Mouse (Mus musculus): ENCODE measurements around the gene H2-Ob. TPM values are rescaled to one million over a fixed set of nuclear protein-coding genes. Genes with fewer than 3 reads are reported as not detected.

H2-Ob gene
- total and polyA plus RNA-seq, 3 experiments, result 13.7 to 31.9 (median 19.9) TPM

GRCm38 (mm10) chr17:34300071-34300470 is 61.4 kb downstream of the H2-Ob start:
- Histone ChIP-seq H3K4me2 (ENCODE audit: insufficient read depth, low read depth, poor library complexity, severe bottlenecking) (peak overlapping the region; percentile 22; the same call in 1 of the 2 replicates), H3K36me3 (replicated peaks in 1 of 2; ENCODE audit: control insufficient read depth in 1 of 2, insufficient read depth in 1 of 2, low read length in 1 of 2) (peaks cover 0 to 5% of the 10 kb centered on the region in 2 experiments), H3K4me1 (ENCODE audit: control insufficient read depth in 1 of 2, insufficient read depth in 2 of 2) (peaks cover 15 to 44% of the 10 kb centered on the region in 2 experiments), H3K4me3 (replicated peaks in 1 of 3; ENCODE audit: low read depth in 2 of 3, low read length in 2 of 3, poor library complexity in 1 of 3) (no peak overlapping the region), H3K79me2 (replicated peaks; ENCODE audit: control insufficient read depth, extremely low read depth, insufficient read depth, poor library complexity, severe bottlenecking) (peaks cover 8% of the 10 kb centered on the region; the same call in 1 of the 2 replicates), H3K27me3 (replicated peaks) (no peaks in the 10 kb centered on the region), H3K27ac (ENCODE audit: insufficient read depth, low read depth) (peak overlapping the region; percentile 49; the same call in 1 of the 2 replicates), H3K9ac (ENCODE audit: insufficient read depth, low read depth) (no peak overlapping the region), H3K9me3 (replicated peaks; ENCODE audit: low read length) (peaks cover 3% of the 10 kb centered on the region)
- no peak for DNase-seq (ENCODE audit: extremely low read depth)
- in situ Hi-C loops (cut with MboI; ENCODE audit: low pct_ligation_motif_present, low pct_unique_long_range_greater_than_20kb, low sequenced_read_pairs) (no loop called here), dilution Hi-C loops (cut with MboI; ENCODE audit: extremely low pct_ligation_motif_present, extremely low pct_unique_long_range_greater_than_20kb, low sequenced_read_pairs) (no loop called here)
- TF ChIP-seq POLR2AphosphoS2 (IDR thresholded peaks at IDR 0.05; ENCODE audit: low read depth, low read length) (no peak), USF1 (IDR thresholded peaks at IDR 0.05; ENCODE audit: low read depth, low read length) (no peak), TCF12 (IDR thresholded peaks at IDR 0.05; ENCODE audit: low read depth, low read length) (no peak)

DNA sequence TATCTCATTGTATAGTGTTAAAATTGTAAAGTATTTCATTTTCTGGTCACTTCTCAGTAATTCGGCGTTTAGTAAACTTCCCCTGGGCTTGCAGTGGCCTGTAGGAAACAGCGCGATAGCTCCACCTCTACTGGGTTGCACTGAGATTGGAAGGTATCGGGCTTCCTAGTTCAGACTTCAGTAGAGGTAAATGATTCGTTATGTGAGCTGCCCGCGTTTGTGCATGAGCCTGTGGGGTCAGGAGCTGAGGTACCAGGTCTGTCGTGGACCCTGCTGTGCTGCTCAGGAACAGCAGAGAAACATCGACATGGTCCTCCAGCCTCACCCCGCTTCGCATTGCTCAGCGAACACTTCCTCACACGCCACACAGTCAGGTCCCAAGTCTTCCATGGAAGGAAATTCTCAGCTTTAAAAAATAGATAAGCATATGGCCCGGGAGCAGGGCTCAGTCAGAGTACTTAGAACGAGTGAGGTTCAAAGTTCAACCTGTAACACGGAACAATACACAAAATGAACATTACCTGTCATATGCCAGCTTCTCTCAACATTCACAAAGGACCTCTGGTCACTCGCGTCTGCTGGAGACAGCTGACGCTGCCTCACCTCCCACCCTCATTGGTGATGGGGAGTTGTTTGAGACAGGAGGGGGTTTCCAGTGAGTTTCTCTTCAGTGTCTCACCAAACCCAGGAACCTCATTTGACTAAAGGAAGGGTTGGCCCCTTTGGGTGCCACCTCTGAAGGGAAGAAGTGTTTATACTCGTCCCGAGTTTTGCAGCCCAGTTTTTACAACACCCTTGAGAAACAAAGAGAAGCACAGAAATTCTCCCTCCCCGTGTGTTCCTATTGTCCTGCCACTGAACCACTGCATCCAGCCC is 62.2 kb downstream of the H2-Ob start:
- H3K4me1 ChIP-seq (ENCODE audit: control insufficient read depth in 1 of 2, insufficient read depth in 2 of 2), result peaks cover 15 to 44% of the 10 kb centered on the region in 2 experiments
- TF ChIP-seq EP300 (IDR thresholded peaks at IDR 0.05; ENCODE audit: low read length) (peak; percentile 65), CHD2 (IDR thresholded peaks at IDR 0.05; ENCODE audit: low read length) (peak; percentile 98), ZMIZ1 (IDR thresholded peaks at IDR 0.05; ENCODE audit: low read depth, low read length) (peak; percentile 35; the same call in 1 of the 2 replicates), MEF2A (IDR thresholded peaks at IDR 0.05; ENCODE audit: borderline replicate concordance, low read depth, low read length) (peak; percentile 43; the same call in 1 of the 2 replicates), UBTF (IDR thresholded peaks at IDR 0.05; ENCODE audit: low read depth, low read length) (no peak), MAZ (IDR thresholded peaks at IDR 0.05; ENCODE audit: low read depth, low read length) (0 out of 2 replicates have a peak, but pooled peaks have one; percentile 35), E2F4 (IDR thresholded peaks at IDR 0.05; ENCODE audit: insufficient replicate concordance, low read depth, low read length) (no peak), RAD21 (IDR thresholded peaks at IDR 0.05; ENCODE audit: low read depth, low read length) (no peak), ZKSCAN1 (IDR thresholded peaks at IDR 0.05; ENCODE audit: borderline replicate concordance, low read depth, low read length) (no peak), MAX (IDR thresholded peaks at IDR 0.05; ENCODE audit: low read length) (peak; percentile 85), IRF4 (IDR thresholded peaks at IDR 0.05; ENCODE audit: low read depth, low read length) (peak; percentile 68; the same call in 1 of the 2 replicates), ZC3H11A (IDR thresholded peaks at IDR 0.05; ENCODE audit: low read depth, low read length) (no peak), POLR2AphosphoS2 (IDR thresholded peaks at IDR 0.05; ENCODE audit: low read depth, low read length) (no peak), POLR2A (IDR thresholded peaks at IDR 0.05; ENCODE audit: low read depth, low read length) (peak; percentile 74), ETS1 (conservative IDR thresholded peaks at IDR 0.05; ENCODE audit: low read depth, low read length) (peak; percentile 85), ZNF384 (IDR thresholded peaks at IDR 0.05; ENCODE audit: low read depth, low read length) (no peak), JUND (conservative IDR thresholded peaks at IDR 0.05; ENCODE audit: low read depth, low read length) (peak; percentile 52), KAT2A (IDR thresholded peaks at IDR 0.05; ENCODE audit: insufficient replicate concordance, low read length) (no peak), CTCF (conservative IDR thresholded peaks at IDR 0.05 in 1 of 2, IDR thresholded peaks at IDR 0.05 in 1 of 2; ENCODE audit: low read depth in 2 of 2, low read length in 2 of 2) (no peak), JUN (IDR thresholded peaks at IDR 0.05; ENCODE audit: insufficient read depth, low read depth, low read length) (no peak), HCFC1 (IDR thresholded peaks at IDR 0.05; ENCODE audit: low read depth, low read length) (peak; percentile 40; the same call in 1 of the 2 replicates), BHLHE40 (IDR thresholded peaks at IDR 0.05; ENCODE audit: low read depth, low read length) (peak; percentile 54), USF1 (IDR thresholded peaks at IDR 0.05; ENCODE audit: low read depth, low read length) (no peak), TCF12 (IDR thresholded peaks at IDR 0.05; ENCODE audit: low read depth, low read length) (peak; percentile 74), NELFE (IDR thresholded peaks at IDR 0.05; ENCODE audit: low read depth, low read length) (peak; percentile 85), MYC (IDR thresholded peaks at IDR 0.05; ENCODE audit: low read depth, low read length) (peak; percentile 86), CHD1 (IDR thresholded peaks at IDR 0.05; ENCODE audit: low read depth, low read length) (no peak), MAFK (IDR thresholded peaks at IDR 0.05; ENCODE audit: insufficient replicate concordance, low read length) (0 out of 2 replicates have a peak, but pooled peaks have one; percentile 26), ELF1 (IDR thresholded peaks at IDR 0.05; ENCODE audit: low read depth, low read length) (peak; percentile 58)

More for the DNA sequence above, 62.2 kb downstream of the H2-Ob start:
- peak overlapping the region; percentile 69; the same call in 1 of the 2 replicates for H3K4me2 ChIP-seq (ENCODE audit: insufficient read depth, low read depth, poor library complexity, severe bottlenecking)
- in situ Hi-C loops (cut with MboI; ENCODE audit: low pct_ligation_motif_present, low pct_unique_long_range_greater_than_20kb, low sequenced_read_pairs), result no loop called here
- dilution Hi-C loops (cut with MboI; ENCODE audit: extremely low pct_ligation_motif_present, extremely low pct_unique_long_range_greater_than_20kb, low sequenced_read_pairs), result no loop called here
- no peaks in the 10 kb centered on the region for H3K27me3 ChIP-seq (replicated peaks)
- peak overlapping the region; percentile 27 for H3K9ac ChIP-seq (ENCODE audit: insufficient read depth, low read depth)
- peak overlapping the region; percentile 24 to 49 (median 48) for H3K4me3 ChIP-seq (replicated peaks in 1 of 3; ENCODE audit: low read depth in 2 of 3, low read length in 2 of 3, poor library complexity in 1 of 3)
- H3K27ac ChIP-seq (ENCODE audit: insufficient read depth, low read depth), result peak overlapping the region; percentile 87
- peaks cover 0 to 5% of the 10 kb centered on the region in 2 experiments for H3K36me3 ChIP-seq (replicated peaks in 1 of 2; ENCODE audit: control insufficient read depth in 1 of 2, insufficient read depth in 1 of 2, low read length in 1 of 2)
- peaks cover 3% of the 10 kb centered on the region for H3K9me3 ChIP-seq (replicated peaks; ENCODE audit: low read length)
- DNase-seq (ENCODE audit: extremely low read depth), result peak; percentile 98
- 0 out of 2 replicates have a peak, but pooled peaks cover 2% of the 10 kb centered on the region for H3K79me2 ChIP-seq (replicated peaks; ENCODE audit: control insufficient read depth, extremely low read depth, insufficient read depth, poor library complexity, severe bottlenecking)

All from CH12.LX (cell line).